Mouse (Mus musculus): ENCODE results near the gene 2900026A02Rik.
A peak's percentile ranks its signal among the peaks of the same experiment; 100 is the strongest.
"Not testable (repeated sequence)": the region's sequence is repeated elsewhere in the genome, so short reads cannot be mapped to it uniquely, and the experiment has no call there.

The 2900026A02Rik gene

DNA sequence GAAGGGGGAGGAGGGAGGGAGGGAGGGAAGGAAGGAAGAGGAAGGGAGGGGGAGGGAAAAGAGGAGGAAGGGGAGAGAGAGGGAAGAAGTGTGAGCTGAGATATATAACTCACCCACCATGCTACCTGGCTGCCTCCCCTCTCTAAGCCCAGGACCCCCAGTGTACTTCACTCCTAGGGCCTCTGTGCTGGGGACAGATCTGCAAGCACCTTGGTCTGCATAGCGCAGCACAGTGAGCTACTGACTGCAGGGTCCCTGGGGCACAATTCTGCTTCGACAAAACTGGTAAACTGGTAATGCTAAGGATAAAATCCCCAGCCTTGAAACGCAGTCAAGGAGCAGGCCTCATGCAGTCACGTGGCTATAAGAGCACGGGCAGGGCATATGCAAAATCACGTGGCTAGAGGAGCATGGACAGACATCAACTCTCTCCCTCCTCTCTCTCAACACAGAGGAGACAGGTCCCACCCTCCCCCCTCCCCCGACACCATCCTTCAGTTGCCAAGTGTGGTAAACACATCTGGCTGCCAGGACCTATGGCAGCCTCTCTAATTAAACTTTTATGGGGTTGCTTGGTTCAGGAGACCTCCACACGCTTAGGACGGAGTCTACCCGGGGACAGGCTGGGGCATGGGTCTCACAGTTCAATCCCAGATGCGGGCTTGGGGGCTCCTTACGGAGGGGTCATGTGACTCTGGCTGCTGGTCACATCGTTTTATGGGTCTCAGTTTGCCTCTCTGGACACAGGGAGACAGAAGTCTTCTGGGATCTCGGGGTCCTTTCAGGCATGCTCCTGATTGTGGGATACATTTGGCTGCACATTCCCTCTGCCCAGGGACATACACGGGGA, 100.1 kb downstream of the 2900026A02Rik start:
- no peak for DNase-seq (ENCODE audit: low spot score)

DNA sequence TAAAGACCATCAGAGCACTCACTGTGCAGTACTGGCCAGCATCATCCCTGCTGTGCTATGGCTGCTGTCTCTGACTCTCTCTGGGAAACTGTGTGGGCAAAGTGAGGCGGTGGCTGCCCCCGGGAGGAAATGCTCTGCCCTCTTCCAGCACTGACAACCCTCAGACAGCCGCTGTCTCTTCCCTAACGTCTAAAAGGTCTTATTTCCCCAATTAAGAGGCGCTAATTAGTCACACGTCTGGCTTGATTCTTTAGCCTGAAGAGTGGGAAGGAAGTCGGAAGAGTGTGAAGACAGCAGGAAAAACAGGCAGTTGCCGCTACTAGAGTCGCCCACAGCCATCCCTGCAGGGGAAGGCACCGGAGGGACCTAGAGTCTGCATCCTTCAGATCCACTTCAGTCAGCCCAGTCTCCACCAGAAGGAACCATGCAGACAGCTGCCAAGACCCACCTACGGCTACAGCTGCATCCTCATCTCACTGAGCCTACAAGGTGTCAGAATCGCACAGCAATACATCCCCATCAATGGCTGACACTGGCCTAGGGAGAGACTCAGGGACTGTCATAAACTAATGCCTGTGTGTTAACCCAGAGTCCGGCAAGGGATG, 101.1 kb downstream of the 2900026A02Rik start:
- no peak for DNase-seq (ENCODE audit: low spot score)

DNA sequence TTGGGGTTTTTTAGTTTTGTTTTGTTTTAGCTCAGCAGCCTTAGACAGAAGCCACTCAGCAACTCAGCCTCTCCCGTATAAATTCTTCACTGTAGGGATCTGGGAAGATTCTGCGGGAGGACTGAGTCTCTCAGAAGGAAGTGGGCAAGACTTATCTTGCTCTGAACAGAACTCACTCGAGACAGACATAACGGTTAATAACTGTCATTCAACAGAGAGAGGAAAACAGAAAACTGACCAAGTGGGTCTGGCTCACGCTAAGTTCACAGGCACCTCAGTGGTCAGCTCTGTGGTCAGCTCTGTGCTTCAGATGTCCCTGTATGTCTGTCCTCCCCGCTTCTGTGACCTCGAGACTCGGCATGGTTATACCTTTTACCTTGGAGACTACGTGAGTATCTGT, 101.7 kb downstream of the 2900026A02Rik start:
- no peak for DNase-seq (ENCODE audit: low spot score)

DNA sequence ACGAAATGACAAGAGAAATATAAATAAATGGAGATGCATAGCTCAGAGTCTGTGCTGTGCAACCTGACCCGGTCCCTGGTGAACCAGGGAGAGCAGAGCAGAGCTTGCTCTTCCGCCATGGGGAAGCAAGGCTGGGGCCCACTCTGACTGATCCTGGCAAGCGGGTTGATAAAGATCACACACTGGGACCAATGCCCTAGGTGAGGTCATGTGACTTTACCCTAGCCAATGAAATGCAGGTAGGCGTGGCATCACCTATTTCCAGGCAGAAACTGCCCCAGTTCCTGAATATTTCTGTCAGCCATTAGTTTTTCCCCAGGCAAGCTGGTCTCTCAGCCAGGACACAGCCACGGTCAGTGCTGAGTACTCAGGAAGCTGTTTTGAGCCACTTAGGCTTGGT, 102.3 kb downstream of the 2900026A02Rik start:
- no peak for DNase-seq (ENCODE audit: low spot score)

DNA sequence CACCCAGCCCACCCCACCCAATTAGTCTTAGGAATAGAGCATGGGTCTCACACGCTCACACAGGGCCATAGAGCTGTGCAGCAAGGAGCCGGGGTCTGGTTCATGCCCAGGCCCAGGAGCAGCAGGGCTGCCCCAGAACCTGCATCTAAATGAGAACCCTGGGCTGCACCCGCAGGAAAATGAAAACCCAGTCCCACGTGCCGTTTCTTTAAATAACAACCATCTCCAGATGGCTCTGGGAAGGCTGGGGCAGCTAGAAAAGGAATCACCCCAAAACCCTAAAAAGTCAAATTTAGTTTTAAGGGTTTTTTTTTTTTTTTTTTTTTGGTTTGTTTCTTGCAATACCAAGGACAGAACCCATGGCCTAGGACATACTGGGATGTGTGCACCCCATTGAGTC, 103.7 kb downstream of the 2900026A02Rik start:
- no peak for DNase-seq (ENCODE audit: low spot score)

DNA sequence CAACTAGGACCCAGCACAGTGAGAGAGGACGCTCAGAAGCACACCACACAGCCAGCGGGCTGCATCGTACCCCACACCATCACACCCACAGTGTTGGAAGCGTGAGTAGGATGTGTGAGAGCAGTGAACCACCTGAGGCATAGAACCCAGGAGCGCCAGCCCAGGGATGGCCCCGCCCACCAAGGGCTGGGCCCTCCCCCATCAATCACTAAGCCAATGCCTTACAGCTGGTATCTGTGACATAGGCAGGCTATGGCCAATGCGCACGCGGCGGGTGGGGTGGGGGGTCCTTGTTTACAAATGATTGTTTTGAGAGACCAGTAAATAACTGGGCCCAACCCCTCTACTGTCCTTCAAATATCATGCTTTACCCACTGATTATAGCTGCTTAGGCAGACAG, 105.1 kb downstream of the 2900026A02Rik start:
- no peak for DNase-seq (ENCODE audit: low spot score)

DNA sequence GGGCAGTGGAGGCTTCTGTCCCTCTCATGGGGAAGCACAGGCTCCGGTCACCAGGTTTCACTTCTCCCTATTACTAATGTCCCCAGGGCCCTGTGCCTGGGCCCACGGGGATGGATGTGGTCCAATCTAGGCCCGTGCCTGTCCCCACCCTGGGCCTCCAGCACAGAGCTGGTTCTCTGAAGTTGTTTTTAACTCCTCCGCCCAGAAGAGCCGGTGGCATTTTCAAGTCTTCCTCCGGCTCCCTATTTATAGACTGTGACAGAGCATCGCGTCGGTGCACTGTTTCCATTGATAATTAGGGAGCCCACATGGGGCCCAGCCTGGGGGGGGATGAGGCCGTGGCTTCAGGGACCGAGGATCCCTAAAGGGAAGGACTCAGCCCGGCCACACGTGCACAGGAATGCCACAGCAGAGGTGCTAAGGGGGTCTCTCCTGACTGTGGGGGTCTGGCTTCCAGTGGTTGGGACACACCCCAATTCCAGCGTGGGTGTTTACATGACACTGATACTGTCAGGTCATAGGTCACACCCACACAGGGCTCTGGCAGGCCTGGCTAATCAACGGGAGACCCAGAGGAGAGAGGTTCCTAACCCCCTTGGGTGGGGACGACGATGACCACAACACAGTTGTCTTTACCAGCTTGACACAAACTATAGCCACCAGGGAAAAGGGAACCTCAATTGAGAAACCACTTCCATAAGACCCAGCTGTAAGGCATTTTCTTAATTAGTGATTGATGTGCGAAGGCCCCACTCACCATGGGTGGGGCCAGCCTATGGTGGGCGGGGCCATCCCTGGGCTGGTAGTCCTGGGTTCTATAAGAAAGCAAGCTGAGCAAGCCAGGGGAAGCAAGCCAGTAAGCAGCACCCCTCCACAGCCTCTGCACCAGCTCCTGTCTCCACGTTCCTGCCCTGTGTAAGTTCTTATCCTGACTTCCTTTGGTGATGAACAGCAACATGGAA, 106.5 kb downstream of the 2900026A02Rik start:
- DNase-seq (ENCODE audit: low spot score), result no peak

DNA sequence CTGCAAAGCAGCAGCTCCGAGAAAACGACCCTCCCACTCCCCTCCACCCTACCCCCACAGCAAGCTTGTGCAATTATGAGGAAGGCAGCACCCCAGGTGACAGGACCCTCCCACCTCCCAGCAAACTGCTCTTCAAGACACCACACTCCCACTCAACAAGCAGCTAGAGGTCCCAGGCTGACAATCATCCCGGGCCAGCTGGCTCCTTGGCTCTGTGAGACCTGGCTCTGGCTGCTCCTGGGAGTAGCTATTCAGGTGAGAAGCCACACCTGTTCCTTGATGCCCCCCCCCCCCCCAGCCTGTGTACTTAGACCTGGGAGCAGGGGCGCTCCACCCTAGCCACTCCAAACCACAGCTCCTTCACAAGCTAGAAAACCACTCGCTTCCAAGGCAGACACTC, 107.9 kb downstream of the 2900026A02Rik start:
- no peak for DNase-seq (ENCODE audit: low spot score)

DNA sequence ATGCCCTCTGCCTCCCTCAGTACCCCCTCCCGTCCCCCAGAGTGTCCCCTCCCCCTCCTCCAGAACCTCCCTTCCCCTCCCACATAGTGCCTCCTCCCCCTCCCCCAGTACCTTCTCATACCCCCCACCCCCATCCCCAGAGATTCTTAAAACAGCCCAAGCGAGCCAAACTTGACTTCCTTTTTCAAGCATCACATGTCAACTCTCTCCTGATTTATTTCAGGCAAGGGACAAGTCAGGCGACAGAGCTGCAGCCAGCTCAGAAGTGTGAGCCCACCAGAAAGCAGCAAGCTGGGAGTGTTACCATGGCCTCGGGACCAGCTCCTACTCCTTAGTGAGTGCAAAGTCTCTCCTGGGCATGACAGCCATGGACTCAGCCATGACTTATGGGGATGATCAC, 109.7 kb downstream of the 2900026A02Rik start:
- no peak for DNase-seq (ENCODE audit: low spot score)

DNA sequence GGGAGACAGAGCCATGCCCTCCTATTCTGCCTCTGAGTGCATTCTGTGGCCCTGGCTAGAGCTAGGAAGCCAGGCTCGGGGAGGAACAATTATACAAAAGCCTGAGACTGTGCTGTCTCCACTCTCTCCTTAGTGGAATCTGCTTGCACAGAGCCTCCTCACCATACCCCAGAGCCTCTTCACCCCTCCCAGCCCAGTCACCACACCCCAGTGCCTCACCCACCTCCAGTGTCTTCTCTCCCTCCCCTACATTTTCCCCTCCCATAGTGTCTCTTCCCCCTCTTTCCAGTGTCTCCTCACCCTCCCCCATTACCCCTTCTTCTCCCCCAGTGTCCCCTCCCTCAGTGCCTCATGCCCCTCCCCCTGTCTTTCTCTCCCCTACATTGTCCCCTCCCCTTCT, 110.1 kb downstream of the 2900026A02Rik start:
- DNase-seq (ENCODE audit: low spot score), result no peak

DNA sequence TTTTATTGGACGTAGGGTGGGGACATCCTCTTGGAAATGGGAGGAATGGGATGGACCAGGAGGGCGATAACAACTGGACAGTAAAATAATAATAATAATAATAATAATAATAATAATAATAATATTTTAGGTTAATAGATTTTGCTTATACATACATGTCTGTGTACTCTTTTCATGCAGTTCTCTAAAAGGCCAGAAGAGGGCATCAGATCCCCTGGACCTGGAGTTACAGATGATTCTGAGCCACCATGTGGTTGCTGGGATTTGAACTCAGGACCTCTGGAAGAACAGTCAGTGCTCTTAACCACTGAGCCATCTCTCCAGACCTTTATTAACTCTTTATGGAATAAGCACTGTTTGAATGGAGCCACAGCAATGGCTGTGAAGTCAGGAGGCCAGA, 111.4 kb downstream of the 2900026A02Rik start:
- not testable (repeated sequence) for DNase-seq (ENCODE audit: low spot score)

DNA sequence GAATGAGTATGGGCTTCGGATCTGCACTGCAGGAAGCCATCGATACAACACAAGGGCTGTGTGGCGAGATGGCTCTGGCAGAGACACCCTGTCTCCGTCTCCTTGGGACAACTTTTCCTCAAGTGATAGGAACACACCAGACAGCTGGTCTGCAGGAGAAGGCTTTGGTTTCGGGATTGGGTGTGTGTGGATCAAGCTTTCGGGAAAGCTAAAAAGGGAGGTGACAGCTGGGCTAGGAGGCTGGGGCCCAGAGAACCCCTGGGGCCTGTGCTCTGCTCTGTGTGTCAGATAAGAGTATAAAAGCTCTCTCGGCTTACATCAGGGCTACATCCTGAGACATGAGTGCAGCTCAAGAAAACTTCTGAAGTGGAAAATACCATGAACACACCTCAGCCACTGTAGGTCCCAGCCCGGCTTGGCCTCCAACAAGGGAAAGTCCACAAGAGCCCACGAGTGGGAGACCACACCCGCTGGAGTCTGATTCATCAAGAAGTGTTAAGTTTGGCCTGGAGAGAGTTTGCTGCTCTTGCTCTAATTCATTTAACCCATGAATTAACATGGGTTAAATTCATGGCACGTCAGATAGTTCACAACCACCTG, 112.8 kb downstream of the 2900026A02Rik start:
- no peak for DNase-seq (ENCODE audit: low spot score)

DNA sequence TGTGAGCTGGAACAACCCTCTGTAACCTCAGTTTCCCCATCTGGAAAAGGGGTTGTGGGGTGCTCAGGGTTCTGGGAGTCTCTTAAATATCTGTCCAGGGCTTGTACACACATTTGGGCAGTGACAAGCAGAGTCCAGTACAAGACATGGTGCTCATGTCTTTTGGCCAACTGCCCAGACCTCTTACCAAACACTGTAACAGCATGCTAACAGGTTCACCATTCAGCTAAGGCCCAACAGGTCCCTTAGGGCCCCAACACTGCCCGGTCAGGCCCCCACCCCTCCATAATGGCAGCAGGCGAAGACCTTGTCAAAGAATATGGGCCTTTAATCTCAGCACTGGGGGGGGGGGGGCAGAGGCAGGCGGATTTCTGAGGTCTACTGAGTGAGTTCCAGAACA, 113.3 kb downstream of the 2900026A02Rik start:
- no peak for DNase-seq (ENCODE audit: low spot score)

DNA sequence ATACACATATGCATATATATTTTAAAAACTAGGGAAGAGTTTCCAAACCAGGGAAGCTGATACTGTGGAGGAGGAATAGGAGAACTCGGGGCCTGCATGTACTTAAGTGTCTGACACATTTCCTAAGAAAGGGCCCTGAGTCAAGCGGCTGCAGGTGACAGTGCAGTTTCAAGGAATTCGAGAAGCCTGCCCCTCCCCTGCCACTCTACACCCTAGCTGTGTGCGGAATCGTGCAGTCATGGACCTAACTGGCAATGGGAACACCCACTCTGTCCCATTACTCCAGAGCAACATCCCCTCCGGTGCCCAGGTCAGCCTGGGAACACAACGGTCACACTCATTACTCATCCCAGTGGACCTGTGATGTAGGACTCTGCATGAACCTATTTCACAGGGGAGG, 114.4 kb downstream of the 2900026A02Rik start:
- DNase-seq (ENCODE audit: low spot score), result no peak

DNA sequence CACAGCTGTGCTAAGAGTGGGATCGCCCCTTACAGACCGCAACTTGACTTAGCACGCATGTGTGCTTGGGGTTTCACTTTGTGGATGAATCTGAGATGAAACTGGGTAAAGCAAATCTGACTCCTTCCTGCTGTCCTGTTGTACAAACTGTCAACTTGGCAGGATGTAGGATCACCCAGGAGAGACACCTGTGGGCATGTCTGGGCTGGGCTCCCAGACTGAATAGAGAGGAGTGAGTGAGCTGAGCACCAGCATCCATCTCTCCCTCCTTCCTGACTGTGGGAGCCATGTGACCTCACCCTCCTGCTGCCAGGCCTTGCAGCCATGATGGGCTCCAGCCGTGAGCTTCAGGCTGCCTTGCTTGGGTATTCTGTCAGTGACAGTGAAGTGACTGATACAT, 115.6 kb downstream of the 2900026A02Rik start:
- no peak for DNase-seq (ENCODE audit: low spot score)

DNA sequence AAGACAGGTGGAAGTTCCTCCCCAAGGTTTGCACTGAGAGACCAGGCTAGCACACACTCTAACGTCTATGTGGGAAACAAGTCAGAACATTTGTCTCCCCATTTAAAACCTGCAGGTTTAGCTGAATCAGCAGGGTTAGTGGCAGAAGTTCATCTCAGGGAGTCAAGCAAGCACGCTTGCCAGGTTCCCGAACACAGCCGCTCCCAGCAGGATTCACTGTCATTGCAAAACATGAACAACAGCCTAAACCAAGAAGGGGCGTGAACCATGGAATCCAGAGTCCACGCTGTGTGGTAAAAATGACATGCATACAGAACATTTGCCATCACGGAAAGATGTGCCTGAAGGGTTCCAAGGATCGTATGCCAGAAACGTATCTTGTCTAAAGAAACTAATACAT, 116.0 kb downstream of the 2900026A02Rik start:
- DNase-seq (ENCODE audit: low spot score), result no peak

DNA sequence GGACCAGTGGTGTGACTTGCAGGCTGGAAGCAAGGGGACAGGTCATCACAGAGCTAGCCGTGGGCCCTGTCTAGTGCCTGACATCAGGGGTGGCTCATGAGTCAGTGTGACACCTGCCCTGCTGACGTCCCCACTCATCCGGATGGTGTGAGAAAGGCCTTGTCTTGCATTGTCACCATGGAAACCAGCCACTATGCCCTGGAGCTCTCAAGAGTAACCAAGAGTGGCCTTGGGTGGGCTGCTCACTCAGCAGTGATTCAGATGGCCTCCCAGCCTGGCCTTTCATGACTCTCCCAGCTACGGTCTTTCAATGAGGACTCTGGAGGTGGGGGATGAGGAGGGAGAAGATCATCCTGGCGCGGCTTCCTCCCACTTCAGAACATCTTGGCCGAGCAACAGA, 118.6 kb downstream of the 2900026A02Rik start:
- DNase-seq (ENCODE audit: low spot score), result no peak

DNA sequence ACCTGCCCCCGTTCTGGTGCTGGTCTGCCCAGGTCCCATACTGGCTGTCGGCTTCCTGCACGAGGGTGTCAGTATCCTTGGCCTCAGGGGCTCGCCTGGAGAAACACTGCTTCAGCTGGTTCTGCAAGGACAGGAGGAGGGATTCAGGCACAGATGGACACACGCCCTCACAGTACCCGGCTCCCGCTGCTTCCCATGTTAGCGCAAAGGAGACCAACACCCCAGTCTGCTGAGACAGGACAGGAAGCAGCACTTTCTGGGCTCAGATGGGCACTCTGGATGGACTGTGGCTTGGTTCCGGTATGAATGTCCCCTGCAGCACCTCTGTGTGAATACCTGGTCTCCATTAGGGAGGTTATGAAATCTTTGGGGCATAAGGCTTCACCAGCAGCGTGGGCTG, 119.6 kb downstream of the 2900026A02Rik start:
- DNase-seq (ENCODE audit: low spot score), result no peak

DNA sequence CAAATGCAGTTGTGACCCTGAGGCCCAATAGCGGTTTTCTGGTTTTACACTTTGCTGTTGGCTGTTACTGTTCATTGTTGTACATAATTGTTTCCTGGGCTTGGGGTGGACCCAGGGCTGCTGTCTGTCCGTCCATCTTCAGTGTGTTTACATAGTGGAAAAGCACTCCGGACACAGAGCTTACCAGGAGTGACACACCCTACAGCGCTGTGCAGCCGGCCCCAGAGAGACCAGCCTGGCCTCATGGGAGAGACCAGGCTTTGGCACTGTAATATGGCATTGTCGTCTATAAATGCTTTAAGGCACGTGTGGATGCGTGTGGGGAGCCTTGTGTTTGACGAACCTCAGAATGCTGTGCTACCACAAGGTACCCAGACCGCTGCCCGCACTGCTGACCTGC, 120.6 kb downstream of the 2900026A02Rik start:
- DNase-seq (ENCODE audit: low spot score), result no peak

DNA sequence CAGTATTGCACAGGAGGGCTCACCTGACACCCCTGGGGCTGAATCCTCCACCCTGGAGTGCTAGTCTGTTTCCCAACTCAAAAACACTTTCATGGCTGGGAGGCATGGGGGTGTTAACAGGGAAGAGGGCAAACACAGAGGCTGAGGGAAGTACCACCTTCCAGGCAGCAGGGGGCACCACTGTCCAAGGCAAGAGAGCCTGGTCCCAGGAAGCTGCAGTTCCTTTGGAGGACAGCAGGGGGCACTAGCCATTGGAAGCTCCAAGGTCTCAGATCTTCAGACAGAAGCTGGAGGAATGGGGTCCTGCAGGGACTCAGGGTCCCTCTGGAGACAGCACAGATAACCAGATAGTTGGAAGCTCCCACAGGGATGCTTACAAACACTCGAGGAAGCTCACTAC, 121.5 kb downstream of the 2900026A02Rik start:
- DNase-seq (ENCODE audit: low spot score), result peak; percentile 78

DNA sequence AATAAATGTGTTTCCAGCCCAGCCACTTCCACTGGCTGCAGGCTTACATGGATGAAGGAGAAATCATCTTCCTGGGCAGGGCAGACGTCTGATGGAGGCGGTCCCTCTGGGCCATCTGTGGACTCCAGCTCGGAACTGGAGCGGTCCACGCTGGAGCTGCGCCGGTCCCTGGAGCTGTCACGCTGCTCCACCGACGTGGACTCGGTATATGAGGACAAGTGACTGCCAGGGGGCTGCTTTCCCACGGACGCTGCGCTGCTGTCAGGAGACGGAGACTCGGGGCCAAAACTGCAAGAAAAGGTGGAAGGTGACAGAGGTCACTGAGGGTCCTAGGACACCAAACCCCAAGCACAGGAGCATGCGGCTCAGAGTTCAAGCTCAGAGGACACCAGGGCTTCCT, 123.5 kb downstream of the 2900026A02Rik start:
- DNase-seq (ENCODE audit: low spot score), result no peak

DNA sequence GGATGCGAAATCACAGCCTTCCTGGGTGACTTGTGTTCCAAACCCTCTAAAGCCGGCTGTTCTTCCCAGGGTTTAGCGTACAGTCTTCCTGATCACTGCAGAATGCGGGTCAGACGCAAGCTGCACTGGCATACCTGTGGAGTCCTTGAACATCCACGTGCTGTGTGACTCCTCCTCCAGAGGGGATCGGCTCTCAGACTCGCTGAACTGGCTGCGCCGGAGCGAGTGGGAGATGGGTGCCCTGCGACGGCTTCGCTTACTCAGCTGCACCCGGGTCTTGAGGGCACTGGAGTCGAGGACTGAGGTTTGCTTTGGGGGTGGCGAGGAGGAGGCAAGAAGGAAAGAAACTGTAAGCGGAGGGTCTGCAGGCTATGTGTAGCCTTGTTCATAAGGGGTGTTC, 125.6 kb downstream of the 2900026A02Rik start:
- no peak for DNase-seq (ENCODE audit: low spot score)
